Mouse (Mus musculus) thymus, adult 18-20 months (tissue): ENCODE results near the gene Cldn15.
A peak's percentile ranks its signal among the peaks of the same experiment; 100 is the strongest.

Experiments used
- DNase-seq, 2 experiments: peaks; one replicate each; pipeline ENCODE4 v3.0.0; 2022; ENCODE audit warnings: mixed read lengths in 2 of 2

Gene Cldn15

GRCm38 (mm10) chr5:136950521-136950920 is 15.9 kb upstream of the Cldn15 start:
- DNase-seq = no peak

GRCm38 (mm10) chr5:136952153-136952552 is 14.3 kb upstream of the Cldn15 start:
- DNase-seq = no peak

- DNase-seq = peak; percentile 77 to 80
Observed at GRCm38 (mm10) chr5:136953015-136953414, 13.4 kb upstream of the Cldn15 start, which contains the start of gene Fis1. Fis1 (plus strand) TSS chr5:136953275.

GRCm38 (mm10) chr5:136953440-136953951 is 12.9 kb upstream of the Cldn15 start:
- no peak for DNase-seq

GRCm38 (mm10) chr5:136955622-136956021 is 10.8 kb upstream of the Cldn15 start:
- no peak for DNase-seq

GRCm38 (mm10) chr5:136957250-136957649 is 9.2 kb upstream of the Cldn15 start:
- DNase-seq = no peak

GRCm38 (mm10) chr5:136958991-136959605 is 7.3 kb upstream of the Cldn15 start:
- DNase-seq = no peak

- DNase-seq = no peak
Observed at GRCm38 (mm10) chr5:136960053-136960452, 6.4 kb upstream of the Cldn15 start.

- no peak for DNase-seq
Observed at GRCm38 (mm10) chr5:136961334-136961982, 5.0 kb upstream of the Cldn15 start.

- peak; percentile 79 to 85 for DNase-seq
Observed at GRCm38 (mm10) chr5:136961983-136962461, 4.4 kb upstream of the Cldn15 start.

GRCm38 (mm10) chr5:136962501-136962900 is 3.9 kb upstream of the Cldn15 start:
- DNase-seq = peak; percentile 59 to 72

GRCm38 (mm10) chr5:136962966-136963540 is 3.4 kb upstream of the Cldn15 start:
- DNase-seq = no peak

GRCm38 (mm10) chr5:136965210-136965609 is 1.2 kb upstream of the Cldn15 start:
- no peak for DNase-seq

- no peak for DNase-seq
Observed at GRCm38 (mm10) chr5:136965686-136966085, 730 bp upstream of the Cldn15 start.

- no peak for DNase-seq
Observed at GRCm38 (mm10) chr5:136966861-136967455, 542 bp downstream of the Cldn15 start.

- DNase-seq = no peak
Observed at GRCm38 (mm10) chr5:136967592-136967991, 1.2 kb downstream of the Cldn15 start.

GRCm38 (mm10) chr5:136970703-136971102 is 4.3 kb downstream of the Cldn15 start:
- DNase-seq = peak; percentile 27 to 38

GRCm38 (mm10) chr5:136973670-136974069 is 7.3 kb downstream of the Cldn15 start:
- no peak for DNase-seq

GRCm38 (mm10) chr5:136977769-136978168 is 11.4 kb downstream of the Cldn15 start:
- no peak for DNase-seq

GRCm38 (mm10) chr5:136979762-136980161 is 13.3 kb downstream of the Cldn15 start:
- no peak for DNase-seq

GRCm38 (mm10) chr5:136980974-136981373 is 14.6 kb downstream of the Cldn15 start:
- no peak for DNase-seq

GRCm38 (mm10) chr5:136982338-136982930 is 16.0 kb downstream of the Cldn15 start:
- DNase-seq = no peak

- no peak for DNase-seq
Observed at GRCm38 (mm10) chr5:136984828-136985227, 18.4 kb downstream of the Cldn15 start.
